Mouse (Mus musculus) ES-Bruce4 (cell line): Measurements from ENCODE around the gene Loxl3. TPM values are rescaled to one million over a fixed set of nuclear protein-coding genes. Genes with fewer than 3 reads are reported as not detected.

Experiments used
- H3K27ac ChIP-seq: 2 replicates; pipeline ENCODE4 v1.5.1; 2012; ENCODE audit warnings: low read length, inconsistent platforms; ENCODE audit not compliant: insufficient read depth
- H3K27me3 ChIP-seq: 2 replicates; pipeline ENCODE4 v1.6.1; 2012; ENCODE audit warnings: mild to moderate bottlenecking, low read length, inconsistent platforms; ENCODE audit not compliant: control insufficient read depth, poor library complexity, insufficient read depth, severe bottlenecking
- H3K36me3 ChIP-seq: 2 replicates; pipeline ENCODE4 v1.6.1; 2012; ENCODE audit warnings: inconsistent platforms, mild to moderate bottlenecking, low read length, moderate library complexity; ENCODE audit not compliant: control insufficient read depth, poor library complexity, insufficient read depth, severe bottlenecking
- H3K4me1 ChIP-seq: one replicate; pipeline ENCODE4 v1.8.1; 2011; ENCODE audit warnings: low read length; ENCODE audit not compliant: control insufficient read depth, insufficient read depth
- H3K4me3 ChIP-seq: 2 replicates; pipeline ENCODE4 v1.5.1; 2011; ENCODE audit warnings: low read depth, mild to moderate bottlenecking, low read length
- H3K9ac ChIP-seq: 2 replicates; pipeline ENCODE4 v1.6.1; 2012; ENCODE audit warnings: low read depth, mild to moderate bottlenecking, inconsistent platforms; ENCODE audit not compliant: poor library complexity, severe bottlenecking
- H3K9me3 ChIP-seq: replicated peaks from 2 replicates; pipeline ENCODE4 v1.6.1; 2012; ENCODE audit warnings: mild to moderate bottlenecking, low read length, inconsistent platforms; ENCODE audit not compliant: control insufficient read depth, poor library complexity, insufficient read depth, severe bottlenecking
- CTCF ChIP-seq: IDR thresholded peaks from one replicate; pipeline ENCODE4 v1.8.1; 2011; ENCODE audit warnings: low read depth, low read length
- EP300 ChIP-seq: IDR thresholded peaks from 2 replicates; pipeline ENCODE4 v1.6.1; 2011; ENCODE audit warnings: low read depth, low read length; ENCODE audit not compliant: insufficient read depth
- POLR2A ChIP-seq: IDR thresholded peaks from one replicate; pipeline ENCODE4 v1.8.1; 2011; ENCODE audit warnings: low read length; ENCODE audit not compliant: insufficient read depth
- polyA plus RNA-seq: library from polyadenylated mRNA; stranded (reverse); fragments of >200 nt; gene quantifications from 2 replicates; pipeline ENCODE4 v1.2.4, GENCODE M21; 2011; ENCODE audit warnings: low read depth; ENCODE audit not compliant: missing spikeins, insufficient read depth, insufficient read length

The Loxl3 gene
- polyA plus RNA-seq, 1 experiment = 2.2 TPM

GRCm38 (mm10) chr6:83027706-83028105 lies 6.3 kb upstream of the Loxl3 start:
- Histone ChIP-seq H3K4me1 (no peaks in the 10 kb centered on the region), H3K36me3 (no peaks in the 10 kb centered on the region), H3K9ac (no peak overlapping the region), H3K9me3 (no peaks in the 10 kb centered on the region), H3K27me3 (no peaks in the 10 kb centered on the region), H3K4me3 (no peak overlapping the region), H3K27ac (no peak overlapping the region)
- TF ChIP-seq CTCF = no peak
- no peak for TF ChIP-seq EP300
- no peak for TF ChIP-seq POLR2A

GRCm38 (mm10) chr6:83029777-83030176 lies 4.2 kb upstream of the Loxl3 start:
- Histone ChIP-seq H3K9ac (no peak overlapping the region), H3K4me1 (peaks cover 1% of the 10 kb centered on the region)

GRCm38 (mm10) chr6:83031111-83031510 lies 2.9 kb upstream of the Loxl3 start:
- Histone ChIP-seq H3K4me1 (peaks cover 1% of the 10 kb centered on the region), H3K9me3 (no peaks in the 10 kb centered on the region), H3K27me3 (no peaks in the 10 kb centered on the region), H3K36me3 (no peaks in the 10 kb centered on the region), H3K9ac (no peak overlapping the region), H3K27ac (no peak overlapping the region), H3K4me3 (no peak overlapping the region)
- no peak for TF ChIP-seq EP300
- no peak for TF ChIP-seq POLR2A
- no peak for TF ChIP-seq CTCF

More at GRCm38 (mm10) chr6:83029777-83030176, 4.2 kb upstream of the Loxl3 start:
- H3K27me3 ChIP-seq = no peaks in the 10 kb centered on the region
- no peak for TF ChIP-seq CTCF
- H3K4me3 ChIP-seq = no peak overlapping the region
- no peaks in the 10 kb centered on the region for H3K9me3 ChIP-seq
- no peak overlapping the region for H3K27ac ChIP-seq
- H3K36me3 ChIP-seq = no peaks in the 10 kb centered on the region

GRCm38 (mm10) chr6:83031921-83032590 lies 1.9 kb upstream of the Loxl3 start:
- peak overlapping the region; percentile 84; the same call in 1 of the 2 replicates for H3K4me3 ChIP-seq
- no peaks in the 10 kb centered on the region for H3K36me3 ChIP-seq
- H3K4me1 ChIP-seq = peaks cover 1% of the 10 kb centered on the region
- H3K9ac ChIP-seq = peak overlapping the region; percentile 61; the same call in 1 of the 2 replicates
- H3K9me3 ChIP-seq = no peaks in the 10 kb centered on the region
- no peaks in the 10 kb centered on the region for H3K27me3 ChIP-seq
- no peak overlapping the region for H3K27ac ChIP-seq
- TF ChIP-seq EP300 (no peak), CTCF (no peak), POLR2A (no peak)

- H3K4me3 ChIP-seq = peak overlapping the region; percentile 84
- H3K4me1 ChIP-seq = peaks cover 1% of the 10 kb centered on the region
- no peaks in the 10 kb centered on the region for H3K9me3 ChIP-seq
- H3K27ac ChIP-seq = no peak overlapping the region
- no peak for TF ChIP-seq CTCF
- no peak for TF ChIP-seq EP300
- no peak for TF ChIP-seq POLR2A
- no peaks in the 10 kb centered on the region for H3K36me3 ChIP-seq
- H3K27me3 ChIP-seq = no peaks in the 10 kb centered on the region
- H3K9ac ChIP-seq = peak overlapping the region; percentile 61
These were observed 1.2 kb upstream of the Loxl3 start for GRCm38 (mm10) chr6:83032769-83033191.

- TF ChIP-seq CTCF (no peak), POLR2A (no peak), EP300 (no peak)
- Histone ChIP-seq H3K27me3 (no peaks in the 10 kb centered on the region), H3K9ac (peak overlapping the region; percentile 22; the same call in 1 of the 2 replicates), H3K27ac (no peak overlapping the region), H3K36me3 (no peaks in the 10 kb centered on the region), H3K4me1 (peaks cover 1% of the 10 kb centered on the region), H3K4me3 (peak overlapping the region; percentile 84; the same call in 1 of the 2 replicates), H3K9me3 (no peaks in the 10 kb centered on the region)
These were observed 586 bp downstream of the Loxl3 start for GRCm38 (mm10) chr6:83034463-83035055.
